Mouse (Mus musculus): ENCODE data around the gene Sar1b. TPM values are rescaled to one million over a fixed set of nuclear protein-coding genes. Genes with fewer than 3 reads are reported as not detected.

Gene Sar1b
- total and polyA plus RNA-seq, 2 experiments from 2014 or later = 114 to 221 TPM

DNA sequence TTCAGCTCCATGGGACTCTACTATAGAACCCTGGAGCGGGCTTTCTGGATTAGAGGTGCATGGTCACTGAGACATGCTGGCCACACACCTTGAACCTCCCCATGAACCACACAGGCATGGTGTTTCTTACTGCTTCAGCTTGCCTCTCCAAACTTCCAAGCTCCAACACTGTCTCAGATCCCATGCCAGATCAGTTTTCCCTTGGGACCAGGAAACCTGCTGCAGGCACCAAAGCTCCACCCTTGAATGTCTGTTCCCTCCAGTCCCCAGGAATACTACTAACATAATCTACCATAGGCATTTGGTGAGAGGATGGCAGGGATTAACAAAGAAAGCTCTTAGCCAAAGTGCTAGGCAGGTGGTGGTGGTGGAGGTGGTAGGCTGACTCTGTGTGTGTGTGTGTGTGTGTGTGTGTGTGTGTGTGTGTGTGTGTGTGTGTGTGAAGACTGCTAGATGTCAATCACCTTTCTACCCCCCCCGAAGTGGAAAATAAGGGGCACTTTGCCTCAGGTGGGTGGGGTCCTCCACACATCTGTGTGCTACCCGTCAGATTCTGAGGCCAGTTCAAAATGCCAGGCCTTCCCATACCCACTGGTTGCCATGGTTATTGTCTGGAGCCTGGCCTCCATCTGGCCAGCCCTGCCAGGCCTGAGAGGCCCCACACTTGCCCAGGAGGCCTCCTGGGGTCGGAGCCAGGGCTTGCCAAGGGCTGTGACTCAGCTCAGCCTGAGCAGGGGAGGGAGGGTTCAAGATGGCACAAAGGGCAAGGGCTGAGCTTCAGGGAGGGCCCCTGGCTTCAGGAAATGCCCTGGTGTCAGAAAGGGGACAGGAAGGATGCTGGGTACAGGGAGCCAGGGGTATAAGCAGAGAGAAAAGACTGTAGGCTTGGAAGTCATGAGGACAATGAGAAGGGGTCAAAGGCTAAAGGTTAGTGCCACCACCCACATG, 68.7 kb downstream of the Sar1b start:
- TF ChIP-seq CTCF (IDR thresholded peaks at IDR 0.05; ENCODE audit: low read depth) = no peak
- DNase-seq (peak; percentile 26), ATAC-seq (peak; percentile 81)
- Histone ChIP-seq H3K36me3 (ENCODE audit: insufficient read depth) (no peaks in the 10 kb centered on the region; the same call in 1 of the 2 replicates), H3K4me1 (ENCODE audit: insufficient read depth) (no peaks in the 10 kb centered on the region), H3K27ac (ENCODE audit: low read depth, low read length) (no peak overlapping the region), H3K9ac (no peak overlapping the region), H3K4me2 (ENCODE audit: low read depth) (no peak overlapping the region), H3K4me3 (ENCODE audit: low read depth, low read length) (no peak overlapping the region), H3K27me3 (ENCODE audit: insufficient read depth, low read length) (no peaks in the 10 kb centered on the region), H3K9me3 (ENCODE audit: low read length) (no peaks in the 10 kb centered on the region)
- WGBS = 61% methylated on average over 4 of the region's 4 CpGs

- H3K9me3 ChIP-seq (ENCODE audit: low read length) = no peaks in the 10 kb centered on the region
- no peak overlapping the region for H3K4me2 ChIP-seq (ENCODE audit: low read depth)
- no peaks in the 10 kb centered on the region; the same call in 1 of the 2 replicates for H3K36me3 ChIP-seq (ENCODE audit: insufficient read depth)
- 73% methylated on average over 5 of the region's 5 CpGs for WGBS
- no peaks in the 10 kb centered on the region for H3K27me3 ChIP-seq (ENCODE audit: insufficient read depth, low read length)
- TF ChIP-seq CTCF (IDR thresholded peaks at IDR 0.05; ENCODE audit: low read depth) = no peak
- H3K4me1 ChIP-seq (ENCODE audit: insufficient read depth) = no peaks in the 10 kb centered on the region
- no peak for ATAC-seq
- no peak overlapping the region for H3K9ac ChIP-seq
- no peak for DNase-seq
- H3K4me3 ChIP-seq (ENCODE audit: low read depth, low read length) = no peak overlapping the region
- H3K27ac ChIP-seq (ENCODE audit: low read depth, low read length) = no peak overlapping the region
These were observed 69.5 kb downstream of the Sar1b start for GRCm38 (mm10) chr11:51832992-51833391.

DNA sequence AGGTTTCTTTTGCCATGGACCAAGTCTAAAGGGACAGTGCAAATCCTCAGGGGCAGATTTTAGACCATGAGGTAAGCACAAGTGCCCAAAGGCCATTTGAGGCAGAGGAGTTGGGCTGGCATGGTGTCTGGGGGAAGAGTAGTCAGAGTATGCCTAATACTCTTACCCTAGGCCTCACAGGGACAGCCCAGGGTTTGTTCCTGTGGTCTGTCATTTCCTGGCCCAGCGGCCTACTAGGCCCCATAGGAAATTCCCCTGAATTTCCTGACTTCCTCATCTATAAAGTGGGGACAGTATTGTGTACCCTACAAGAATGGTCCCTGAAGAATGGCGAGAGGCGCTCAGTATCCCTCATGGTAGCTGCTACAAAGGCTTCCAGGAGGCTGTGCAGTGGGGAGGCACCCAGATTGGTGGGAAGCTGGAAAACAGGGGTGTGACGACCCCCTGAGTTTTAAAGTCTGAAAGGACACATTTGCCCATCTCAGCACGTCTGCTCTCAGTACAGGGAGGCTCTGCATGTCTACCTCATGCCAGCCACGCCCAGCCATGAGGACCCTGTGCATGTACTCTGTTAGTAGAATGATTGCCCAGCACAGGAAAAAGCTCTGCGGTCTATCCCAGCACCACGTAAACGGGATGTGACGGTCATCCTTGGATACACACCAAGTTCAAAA, 70.0 kb downstream of the Sar1b start:
- Histone ChIP-seq H3K9me3 (ENCODE audit: low read length) (no peaks in the 10 kb centered on the region), H3K4me2 (ENCODE audit: low read depth) (no peak overlapping the region), H3K9ac (no peak overlapping the region), H3K27ac (ENCODE audit: low read depth, low read length) (no peak overlapping the region), H3K27me3 (ENCODE audit: insufficient read depth, low read length) (no peaks in the 10 kb centered on the region), H3K36me3 (ENCODE audit: insufficient read depth) (no peaks in the 10 kb centered on the region; the same call in 1 of the 2 replicates), H3K4me3 (ENCODE audit: low read depth, low read length) (no peak overlapping the region), H3K4me1 (ENCODE audit: insufficient read depth) (no peaks in the 10 kb centered on the region)
- no peak for DNase-seq
- 93% methylated on average over 10 of the region's 10 CpGs for WGBS
- no peak for ATAC-seq
- no peak for TF ChIP-seq CTCF (IDR thresholded peaks at IDR 0.05; ENCODE audit: low read depth)

DNA sequence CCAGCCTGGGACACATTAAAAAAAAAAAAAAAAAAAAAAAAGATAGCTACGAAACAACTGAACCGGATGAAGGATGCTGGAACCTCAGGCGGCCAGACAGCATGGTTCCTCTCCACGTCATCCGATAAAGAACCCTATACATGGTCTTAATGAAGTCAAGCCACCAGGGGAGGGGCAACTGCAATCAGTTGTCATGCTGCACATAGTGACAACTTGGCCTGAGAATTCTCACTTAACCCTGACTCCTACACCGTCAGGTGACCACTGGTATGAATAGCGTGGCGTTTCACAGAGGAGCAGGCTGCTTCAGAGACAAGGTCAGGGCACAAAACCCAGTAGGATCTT, 70.6 kb downstream of the Sar1b start:
- H3K4me1 ChIP-seq (ENCODE audit: insufficient read depth) = no peaks in the 10 kb centered on the region
- H3K9ac ChIP-seq = no peak overlapping the region
- no peaks in the 10 kb centered on the region; the same call in 1 of the 2 replicates for H3K36me3 ChIP-seq (ENCODE audit: insufficient read depth)
- no peak for ATAC-seq
- DNase-seq = no peak
- no peaks in the 10 kb centered on the region for H3K27me3 ChIP-seq (ENCODE audit: insufficient read depth, low read length)
- H3K9me3 ChIP-seq (ENCODE audit: low read length) = no peaks in the 10 kb centered on the region
- no peak overlapping the region for H3K4me3 ChIP-seq (ENCODE audit: low read depth, low read length)
- TF ChIP-seq CTCF (IDR thresholded peaks at IDR 0.05; ENCODE audit: low read depth) = no peak
- H3K4me2 ChIP-seq (ENCODE audit: low read depth) = no peak overlapping the region
- 95% methylated on average over 8 of the region's 8 CpGs for WGBS
- no peak overlapping the region for H3K27ac ChIP-seq (ENCODE audit: low read depth, low read length)

DNA sequence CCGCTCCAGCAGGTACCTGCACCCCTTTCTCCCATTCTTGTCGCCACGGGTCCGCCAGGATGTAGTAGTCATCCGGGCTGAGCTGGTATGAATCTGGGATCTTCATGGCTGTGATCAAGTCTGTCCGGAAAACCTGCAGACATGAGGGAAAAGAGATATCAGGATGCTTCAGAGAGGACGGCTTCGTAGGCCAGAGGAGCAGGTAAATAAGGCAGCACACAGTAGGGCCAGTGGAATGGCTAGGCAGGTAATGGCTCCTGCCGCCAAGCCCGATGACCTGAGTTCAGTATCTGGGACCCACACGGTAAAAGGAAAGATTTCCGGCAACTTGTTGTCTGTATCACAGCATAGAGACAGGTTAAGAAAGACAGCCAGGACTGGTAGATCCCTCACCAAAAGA, 72.1 kb downstream of the Sar1b start:
- no peak overlapping the region for H3K4me2 ChIP-seq (ENCODE audit: low read depth)
- H3K9ac ChIP-seq = no peak overlapping the region
- no peaks in the 10 kb centered on the region for H3K9me3 ChIP-seq (ENCODE audit: low read length)
- no peak for DNase-seq
- no peaks in the 10 kb centered on the region; the same call in 1 of the 2 replicates for H3K36me3 ChIP-seq (ENCODE audit: insufficient read depth)
- TF ChIP-seq CTCF (IDR thresholded peaks at IDR 0.05; ENCODE audit: low read depth) = no peak
- no peak overlapping the region for H3K27ac ChIP-seq (ENCODE audit: low read depth, low read length)
- no peaks in the 10 kb centered on the region for H3K27me3 ChIP-seq (ENCODE audit: insufficient read depth, low read length)
- H3K4me1 ChIP-seq (ENCODE audit: insufficient read depth) = no peaks in the 10 kb centered on the region
- WGBS = 96% methylated on average over 12 of the region's 12 CpGs
- ATAC-seq = no peak
- no peak overlapping the region for H3K4me3 ChIP-seq (ENCODE audit: low read depth, low read length)

GRCm38 (mm10) chr11:51836506-51836905, 73.0 kb downstream of the Sar1b start:
- no peak for DNase-seq
- 80% methylated on average over 6 of the region's 6 CpGs for WGBS
- TF ChIP-seq CTCF (IDR thresholded peaks at IDR 0.05; ENCODE audit: low read depth) = no peak
- Histone ChIP-seq H3K4me2 (ENCODE audit: low read depth) (no peak overlapping the region), H3K9me3 (ENCODE audit: low read length) (no peaks in the 10 kb centered on the region), H3K27me3 (ENCODE audit: insufficient read depth, low read length) (no peaks in the 10 kb centered on the region), H3K4me3 (ENCODE audit: low read depth, low read length) (no peak overlapping the region), H3K4me1 (ENCODE audit: insufficient read depth) (no peaks in the 10 kb centered on the region), H3K27ac (ENCODE audit: low read depth, low read length) (no peak overlapping the region), H3K9ac (no peak overlapping the region), H3K36me3 (ENCODE audit: insufficient read depth) (no peaks in the 10 kb centered on the region; the same call in 1 of the 2 replicates)
- no peak for ATAC-seq

All from forebrain, postnatal 0 days (tissue).